Mouse (Mus musculus): ENCODE data around the gene Fam43a. TPM values are rescaled to one million over a fixed set of nuclear protein-coding genes. Genes with fewer than 3 reads are reported as not detected.

Gene Fam43a
- total and polyA plus RNA-seq, 3 experiments, result 82.1 to 121 (median 106) TPM

- TF ChIP-seq POLR2A (IDR thresholded peaks at IDR 0.05; ENCODE audit: low read depth, low read length), result peak; percentile 100
Measured at GRCm38 (mm10) chr16:30599491-30600268, at the start of gene Fam43a (continued).

DNA sequence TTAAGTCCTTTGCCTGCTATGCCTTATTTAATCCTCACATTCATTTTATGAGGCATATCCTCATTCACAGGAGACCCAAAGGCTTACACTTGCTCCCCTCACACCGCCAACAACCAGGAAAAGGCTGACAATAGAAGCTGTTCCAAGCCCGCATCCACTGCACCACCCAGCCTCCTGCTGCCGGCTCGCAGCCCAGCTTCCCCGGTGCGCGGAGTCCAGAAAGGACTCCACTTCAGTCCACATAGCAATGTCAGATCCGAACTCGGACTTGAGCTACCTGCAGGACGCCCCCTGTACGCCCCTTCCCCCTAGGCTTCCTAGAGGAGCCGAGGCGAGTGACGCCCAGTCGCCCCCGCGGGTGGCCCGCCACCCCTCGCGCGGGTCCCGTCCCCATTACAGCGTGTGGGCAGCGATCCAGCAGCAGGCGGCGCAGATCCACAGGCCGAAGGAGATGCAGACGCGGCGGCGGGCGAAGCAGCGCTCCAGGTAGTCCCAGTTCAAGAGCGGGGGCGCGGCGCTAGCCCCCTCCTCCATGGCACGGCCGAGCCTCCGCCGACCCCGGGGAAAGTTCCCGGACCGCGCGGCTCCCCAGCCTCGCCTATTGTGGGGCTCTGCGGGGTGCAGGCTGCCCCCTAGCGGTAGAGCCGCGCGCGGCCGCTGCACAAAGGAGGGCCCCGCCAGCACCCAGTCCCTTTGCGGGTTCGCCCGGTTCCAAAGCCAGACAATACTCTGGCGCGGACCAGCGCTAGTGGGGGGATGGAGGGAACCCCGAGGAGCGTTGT is 49.4 kb upstream of the Fam43a start:
- Histone ChIP-seq H3K9ac (ENCODE audit: insufficient read depth, low read depth) (peak overlapping the region; percentile 27), H3K4me2 (ENCODE audit: insufficient read depth, low read depth, poor library complexity, severe bottlenecking) (peak overlapping the region; percentile 80), H3K4me1 (ENCODE audit: control insufficient read depth in 1 of 2, insufficient read depth in 2 of 2) (peaks cover 3 to 8% of the 10 kb centered on the region in 2 experiments), H3K9me3 (replicated peaks; ENCODE audit: low read length) (peaks cover 15% of the 10 kb centered on the region), H3K27me3 (replicated peaks) (peaks cover 59% of the 10 kb centered on the region), H3K27ac (ENCODE audit: insufficient read depth, low read depth) (no peak overlapping the region), H3K79me2 (replicated peaks; ENCODE audit: control insufficient read depth, extremely low read depth, insufficient read depth, poor library complexity, severe bottlenecking) (no peaks in the 10 kb centered on the region), H3K4me3 (replicated peaks in 1 of 3; ENCODE audit: low read depth in 2 of 3, low read length in 2 of 3, poor library complexity in 1 of 3) (peak overlapping the region; percentile 49 to 58 (median 49)), H3K36me3 (replicated peaks in 1 of 2; ENCODE audit: control insufficient read depth in 1 of 2, insufficient read depth in 1 of 2, low read length in 1 of 2) (no peaks in the 10 kb centered on the region)
- TF ChIP-seq SMC3 (IDR thresholded peaks at IDR 0.05; ENCODE audit: low read depth, low read length), result peak; percentile 51
- 0 out of 2 replicates have a peak, but pooled peaks have one; percentile 12 for TF ChIP-seq NRF1 (IDR thresholded peaks at IDR 0.05; ENCODE audit: low read depth, low read length)
- TF ChIP-seq RAD21 (IDR thresholded peaks at IDR 0.05; ENCODE audit: low read depth, low read length), result peak; percentile 26
- TF ChIP-seq UBTF (IDR thresholded peaks at IDR 0.05; ENCODE audit: low read depth, low read length), result peak; percentile 82; the same call in 1 of the 2 replicates
- peak; percentile 14; the same call in 1 of the 2 replicates for TF ChIP-seq HCFC1 (IDR thresholded peaks at IDR 0.05; ENCODE audit: low read depth, low read length)
- peak; percentile 64; the same call in 1 of the 2 replicates for TF ChIP-seq MAZ (IDR thresholded peaks at IDR 0.05; ENCODE audit: low read depth, low read length)
- 0 out of 2 replicates have a peak, but pooled peaks have one; percentile 21 for TF ChIP-seq NELFE (IDR thresholded peaks at IDR 0.05; ENCODE audit: low read depth, low read length)
- peak; percentile 21 to 89; a peak in 2 of 4 replicates for TF ChIP-seq CTCF (conservative IDR thresholded peaks at IDR 0.05 in 1 of 2, IDR thresholded peaks at IDR 0.05 in 1 of 2; ENCODE audit: low read depth in 2 of 2, low read length in 2 of 2)
- no peak for TF ChIP-seq MAX (IDR thresholded peaks at IDR 0.05; ENCODE audit: low read length)
- TF ChIP-seq POLR2A (IDR thresholded peaks at IDR 0.05; ENCODE audit: low read depth, low read length), result no peak
- peak; percentile 4; the same call in 1 of the 2 replicates for TF ChIP-seq IRF4 (IDR thresholded peaks at IDR 0.05; ENCODE audit: low read depth, low read length)
- no peak for TF ChIP-seq ZKSCAN1 (IDR thresholded peaks at IDR 0.05; ENCODE audit: borderline replicate concordance, low read depth, low read length)
- TF ChIP-seq ZMIZ1 (IDR thresholded peaks at IDR 0.05; ENCODE audit: low read depth, low read length), result no peak
- TF ChIP-seq SIN3A (IDR thresholded peaks at IDR 0.05; ENCODE audit: low read length), result peak; percentile 38; the same call in 1 of the 2 replicates
- TF ChIP-seq MXI1 (IDR thresholded peaks at IDR 0.05; ENCODE audit: low read depth, low read length), result peak; percentile 60; the same call in 1 of the 2 replicates
- dilution Hi-C loops (cut with MboI; ENCODE audit: extremely low pct_ligation_motif_present, extremely low pct_unique_long_range_greater_than_20kb, low sequenced_read_pairs), result no loop called here
- DNase-seq (ENCODE audit: extremely low read depth), result peak; percentile 50
- in situ Hi-C loops (cut with MboI; ENCODE audit: low pct_ligation_motif_present, low pct_unique_long_range_greater_than_20kb, low sequenced_read_pairs), result no loop called here

All from CH12.LX (cell line).